Mouse (Mus musculus): ENCODE results near the gene Wfdc6a. TPM values are rescaled to one million over a fixed set of nuclear protein-coding genes. Genes with fewer than 3 reads are reported as not detected.
A peak's percentile ranks its signal among the peaks of the same experiment; 100 is the strongest.

Gene Wfdc6a
- total and polyA plus RNA-seq, 3 experiments = not detected

DNA sequence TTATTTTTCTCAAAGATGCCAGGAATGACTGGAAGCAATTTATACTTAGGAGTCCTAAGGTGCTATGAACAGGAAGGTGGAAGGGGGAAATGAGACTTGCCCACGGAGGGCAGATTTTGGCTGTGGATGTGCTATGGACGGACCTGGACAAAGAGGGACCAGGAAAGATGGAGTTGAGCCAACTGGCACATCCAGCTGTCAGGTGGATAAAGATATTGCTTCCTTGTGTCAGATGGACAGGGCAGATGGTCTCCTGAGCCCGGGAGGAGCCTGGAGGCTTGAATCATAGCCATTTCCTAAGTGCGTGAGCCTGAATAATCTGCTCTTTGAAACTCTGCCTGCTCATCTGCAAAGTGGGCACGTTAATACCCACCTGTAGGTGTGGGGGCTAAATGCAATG lies 20.9 kb downstream of the Wfdc6a start:
- H3K4me3 ChIP-seq (ENCODE audit: control insufficient read depth in 1 of 2, insufficient read depth in 1 of 2, low read depth in 2 of 2, low read length in 2 of 2) = no peak overlapping the region

DNA sequence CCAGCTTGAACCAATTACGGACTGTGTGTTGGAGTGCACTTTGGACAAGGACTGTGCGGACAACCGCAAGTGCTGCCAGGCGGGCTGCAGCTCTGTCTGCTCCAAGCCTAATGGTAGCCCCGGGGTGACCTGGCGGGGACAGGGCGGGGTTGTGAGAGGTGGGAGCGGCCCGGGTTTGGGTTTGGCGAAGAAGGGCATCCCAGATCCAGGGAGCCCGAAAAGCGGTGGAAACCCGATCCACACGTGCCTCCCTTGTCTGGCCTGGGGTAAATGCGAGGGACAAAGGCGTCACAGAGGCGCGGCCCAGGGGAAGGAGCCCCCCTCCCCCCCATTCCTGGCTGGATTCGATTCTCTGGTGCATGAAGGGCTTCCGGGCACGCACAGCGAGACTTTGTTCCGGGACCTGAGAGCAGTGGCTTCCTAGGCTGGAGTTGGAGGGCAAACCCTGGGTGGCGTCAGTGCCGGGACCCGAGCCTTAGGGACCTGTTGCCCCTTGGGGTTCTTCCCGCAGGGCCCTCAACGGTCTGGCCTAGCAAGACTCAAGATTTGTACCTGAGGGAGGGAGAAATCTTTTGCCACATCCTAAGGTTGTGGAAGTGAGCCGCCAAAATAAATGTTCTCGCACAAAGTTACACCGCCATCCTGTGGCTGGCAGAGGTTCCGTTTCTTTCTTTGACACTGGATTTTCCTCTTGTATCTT lies 21.8 kb downstream of the Wfdc6a start:
- Histone ChIP-seq H3K4me3 (ENCODE audit: control insufficient read depth in 1 of 2, insufficient read depth in 1 of 2, low read depth in 2 of 2, low read length in 2 of 2) (no peak overlapping the region), H3K4me1 (ENCODE audit: control insufficient read depth in 1 of 2, insufficient read depth in 2 of 2, low read length in 2 of 2) (no peaks in the 10 kb centered on the region), H3K79me2 (ENCODE audit: control insufficient read depth, insufficient read depth, low read length, poor library complexity) (no peaks in the 10 kb centered on the region), H3K36me3 (ENCODE audit: control insufficient read depth in 1 of 2, insufficient read depth in 2 of 2, low read length in 2 of 2) (no peaks in the 10 kb centered on the region), H3K27me3 (ENCODE audit: control insufficient read depth in 1 of 2, insufficient read depth in 2 of 2, low read length in 2 of 2) (no peaks in the 10 kb centered on the region; a peak in 2 of 4 replicates), H3K9ac (ENCODE audit: control insufficient read depth, low read depth, low read length, poor library complexity, severe bottlenecking) (no peak overlapping the region), H3K9me3 (replicated peaks; ENCODE audit: insufficient read depth, low read length) (no peaks in the 10 kb centered on the region), H3K27ac (ENCODE audit: control insufficient read depth, low read depth, low read length) (no peak overlapping the region)
- no peak for DNase-seq (ENCODE audit: low read depth, low spot score)
- TF ChIP-seq CTCF (IDR thresholded peaks at IDR 0.05 in 2 of 3, conservative IDR thresholded peaks at IDR 0.05 in 1 of 3; ENCODE audit: control insufficient read depth in 1 of 3, insufficient read depth in 1 of 3, low read depth in 2 of 3, low read length in 3 of 3, poor library complexity in 1 of 3, severe bottlenecking in 1 of 3) = peak in 2 of 3 experiments; percentile 27 to 44; a peak in 3 of 6 replicates
- TF ChIP-seq RAD21 (IDR thresholded peaks at IDR 0.05; ENCODE audit: low read depth, low read length) = peak; percentile 49
- TF ChIP-seq SMC3 (IDR thresholded peaks at IDR 0.05; ENCODE audit: low read depth, low read length) = peak; percentile 33
- no peak for TF ChIP-seq ZKSCAN1 (IDR thresholded peaks at IDR 0.05; ENCODE audit: low read depth, low read length)
- no peak for TF ChIP-seq CHD2 (IDR thresholded peaks at IDR 0.05; ENCODE audit: low read length)
- 0 out of 2 replicates have a peak, but pooled peaks have one; percentile 22 for TF ChIP-seq ZC3H11A (IDR thresholded peaks at IDR 0.05; ENCODE audit: low read depth, low read length)

More for the DNA sequence above, 20.9 kb downstream of the Wfdc6a start:
- Histone ChIP-seq H3K36me3 (ENCODE audit: control insufficient read depth in 1 of 2, insufficient read depth in 2 of 2, low read length in 2 of 2) (no peaks in the 10 kb centered on the region), H3K9ac (ENCODE audit: control insufficient read depth, low read depth, low read length, poor library complexity, severe bottlenecking) (no peak overlapping the region), H3K27me3 (ENCODE audit: control insufficient read depth in 1 of 2, insufficient read depth in 2 of 2, low read length in 2 of 2) (no peaks in the 10 kb centered on the region; a peak in 2 of 4 replicates), H3K9me3 (replicated peaks; ENCODE audit: insufficient read depth, low read length) (no peaks in the 10 kb centered on the region), H3K27ac (ENCODE audit: control insufficient read depth, low read depth, low read length) (no peak overlapping the region), H3K4me1 (ENCODE audit: control insufficient read depth in 1 of 2, insufficient read depth in 2 of 2, low read length in 2 of 2) (no peaks in the 10 kb centered on the region), H3K79me2 (ENCODE audit: control insufficient read depth, insufficient read depth, low read length, poor library complexity) (no peaks in the 10 kb centered on the region)
- no peak for TF ChIP-seq SIN3A (IDR thresholded peaks at IDR 0.05; ENCODE audit: low read length)
- TF ChIP-seq MAFK (IDR thresholded peaks at IDR 0.05; ENCODE audit: borderline replicate concordance, low read depth, low read length) = no peak
- TF ChIP-seq CHD2 (IDR thresholded peaks at IDR 0.05; ENCODE audit: low read length) = no peak
- no peak for TF ChIP-seq ZKSCAN1 (IDR thresholded peaks at IDR 0.05; ENCODE audit: low read depth, low read length)
- TF ChIP-seq MAZ (IDR thresholded peaks at IDR 0.05; ENCODE audit: low read depth, low read length) = no peak
- no peak for TF ChIP-seq RAD21 (IDR thresholded peaks at IDR 0.05; ENCODE audit: low read depth, low read length)
- no peak for TF ChIP-seq HCFC1 (IDR thresholded peaks at IDR 0.05; ENCODE audit: low read depth, low read length)
- DNase-seq (ENCODE audit: low read depth, low spot score) = no peak

DNA sequence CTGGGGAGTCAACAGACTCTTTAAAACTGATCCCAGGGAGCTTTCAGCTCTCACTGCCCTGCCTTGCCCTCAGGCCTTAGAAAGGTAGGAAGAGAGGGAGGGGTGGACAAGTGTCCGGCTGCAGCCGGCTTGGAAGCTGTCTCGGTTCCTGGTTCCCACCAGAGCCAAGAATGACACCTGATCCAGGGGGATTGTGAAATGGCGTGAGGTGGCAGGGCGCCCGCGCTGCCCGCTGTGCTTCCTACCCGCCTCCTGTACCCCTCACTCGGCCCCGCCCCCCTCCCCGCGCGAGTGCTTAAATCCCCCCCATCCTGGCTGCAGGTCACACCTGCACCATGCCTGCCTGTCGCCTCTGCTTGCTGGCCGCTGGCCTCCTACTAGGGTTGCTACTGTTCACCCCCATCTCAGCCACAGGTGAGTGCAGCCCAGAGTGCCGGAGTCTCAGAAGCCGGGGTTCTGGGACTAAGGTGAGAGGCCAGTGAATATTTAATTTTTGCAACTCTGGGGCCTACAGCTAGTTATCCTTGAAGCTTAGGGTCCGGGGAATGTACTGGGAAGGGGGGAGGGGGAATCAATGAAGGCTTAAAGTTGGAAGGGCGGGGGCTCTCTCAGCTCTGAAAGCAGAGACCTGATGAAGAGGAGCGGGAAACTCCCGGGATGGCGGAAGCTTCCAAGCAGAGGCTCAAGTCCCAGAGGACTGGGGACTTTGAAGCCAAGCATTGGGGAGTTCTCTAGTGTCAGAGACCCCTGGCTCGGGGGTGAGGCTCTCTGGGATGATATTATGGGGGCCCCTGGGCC lies 22.7 kb downstream of the Wfdc6a start, which contains the start of gene Wfdc2:
Gene Wfdc2, plus strand, starts transcription at position 23 of the 798 bp plus-strand sequence.
- no peak within 1 kb of the TSS for H3K9ac ChIP-seq (ENCODE audit: control insufficient read depth, low read depth, low read length, poor library complexity, severe bottlenecking)
- H3K27me3 ChIP-seq (ENCODE audit: control insufficient read depth in 1 of 2, insufficient read depth in 2 of 2, low read length in 2 of 2) = no peaks in the 10 kb centered on the region; a peak in 2 of 4 replicates
- no peaks in the 10 kb centered on the region for H3K36me3 ChIP-seq (ENCODE audit: control insufficient read depth in 1 of 2, insufficient read depth in 2 of 2, low read length in 2 of 2)
- no peaks in the 10 kb centered on the region for H3K79me2 ChIP-seq (ENCODE audit: control insufficient read depth, insufficient read depth, low read length, poor library complexity)
- TF ChIP-seq MAZ (IDR thresholded peaks at IDR 0.05; ENCODE audit: low read depth, low read length) = no peak
- no peak for TF ChIP-seq RAD21 (IDR thresholded peaks at IDR 0.05; ENCODE audit: low read depth, low read length)
- TF ChIP-seq MAFK (IDR thresholded peaks at IDR 0.05; ENCODE audit: borderline replicate concordance, low read depth, low read length) = no peak
- TF ChIP-seq JUND (IDR thresholded peaks at IDR 0.05; ENCODE audit: low read depth, low read length) = no peak
- no peak for TF ChIP-seq USF2 (IDR thresholded peaks at IDR 0.05; ENCODE audit: borderline replicate concordance in 1 of 2, insufficient read depth in 1 of 2, low read depth in 1 of 2, low read length in 2 of 2)
- no peak for TF ChIP-seq USF1 (IDR thresholded peaks at IDR 0.05; ENCODE audit: low read depth, low read length)
- no peak within 1 kb of the TSS for H3K4me3 ChIP-seq (ENCODE audit: control insufficient read depth in 1 of 2, insufficient read depth in 1 of 2, low read depth in 2 of 2, low read length in 2 of 2)
- H3K4me1 ChIP-seq (ENCODE audit: control insufficient read depth in 1 of 2, insufficient read depth in 2 of 2, low read length in 2 of 2) = no peaks in the 10 kb centered on the region
- no peak within 1 kb of the TSS for H3K27ac ChIP-seq (ENCODE audit: control insufficient read depth, low read depth, low read length)
- H3K9me3 ChIP-seq (replicated peaks; ENCODE audit: insufficient read depth, low read length) = no peaks in the 10 kb centered on the region
- no peak for DNase-seq (ENCODE audit: low read depth, low spot score)

All from MEL (cell line).